Mouse (Mus musculus): ENCODE results near the gene Olfr1198.

DNA sequence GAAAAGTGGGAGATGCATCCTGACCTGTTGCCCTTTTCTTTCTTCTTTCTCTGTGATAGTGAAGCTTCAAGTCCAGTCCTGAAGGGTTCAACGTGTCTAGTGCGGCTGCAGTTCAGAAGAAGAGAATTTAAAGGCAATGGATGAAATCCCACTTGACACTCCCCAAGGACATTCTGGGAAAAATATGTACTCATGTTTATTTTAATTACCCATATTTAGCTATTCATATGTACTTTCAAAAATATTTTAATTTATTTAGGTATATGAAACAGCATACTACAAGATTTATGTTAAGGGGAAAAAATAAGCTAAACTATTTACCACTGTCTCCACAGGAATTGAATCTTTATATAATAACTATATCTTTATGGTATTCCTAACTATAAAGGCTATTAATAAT, at the start of gene Olfr1198:
- TF ChIP-seq CTCF (IDR thresholded peaks at IDR 0.05; ENCODE audit: control insufficient read depth, insufficient read depth, insufficient read length) = no peak
- TF ChIP-seq MAX (IDR thresholded peaks at IDR 0.05) = no peak
- no peak for TF ChIP-seq USF1 (IDR thresholded peaks at IDR 0.05; ENCODE audit: low read depth)

All from C2C12 (cell line).